Mouse (Mus musculus) embryonic facial prominence, embryonic 13.5 days (tissue): ENCODE measurements at regions not wholly inside any gene's neighbourhood (a gene's known extent, or its start where the extent isn't known, plus 50 kb on each side); places are given as distances from the start of the nearest gene placed in this dataset.

ENCODE experiments used
- ATAC-seq: fragments of 200-750 bp; cut with Nextera tagmentation; 2 replicates; pipeline ENCODE4 v1.8.0; 2017; ENCODE audit warnings: low read depth; ENCODE audit not compliant: insufficient number of reproducible peaks, insufficient read depth, low FRiP score, low TSS enrichment
- H3K27ac ChIP-seq: fragments of 300-500 bp; sonication (generic); 2 replicates; pipeline ENCODE4 v1.5.1; 2015; ENCODE audit warnings: moderate library complexity, mild to moderate bottlenecking, inconsistent platforms
- H3K27me3 ChIP-seq: fragments of 300-500 bp; sonication (generic); 2 replicates; pipeline ENCODE4 v1.6.1; 2015; ENCODE audit warnings: mild to moderate bottlenecking, inconsistent platforms
- H3K36me3 ChIP-seq: fragments of 300-500 bp; sonication (generic); 2 replicates; pipeline ENCODE4 v1.6.1; 2015; ENCODE audit warnings: mild to moderate bottlenecking, inconsistent platforms
- H3K4me1 ChIP-seq: fragments of 300-500 bp; sonication (generic); 2 replicates; pipeline ENCODE4 v1.6.1; 2015; ENCODE audit warnings: inconsistent platforms
- H3K4me2 ChIP-seq: fragments of 300-500 bp; sonication (generic); 2 replicates; pipeline ENCODE4 v1.6.1; 2015; ENCODE audit warnings: moderate library complexity, mild to moderate bottlenecking, inconsistent platforms
- H3K4me3 ChIP-seq: fragments of 300-500 bp; sonication (generic); 2 replicates; pipeline ENCODE4 v1.5.1; 2015; ENCODE audit warnings: mild to moderate bottlenecking, inconsistent platforms
- H3K9ac ChIP-seq: fragments of 300-500 bp; sonication (generic); 2 replicates; pipeline ENCODE4 v1.6.1; 2015; ENCODE audit warnings: mild to moderate bottlenecking, inconsistent platforms
- H3K9me3 ChIP-seq: fragments of 300-500 bp; sonication (generic); 2 replicates; pipeline ENCODE4 v1.6.1; 2016; ENCODE audit warnings: inconsistent platforms
- WGBS: fragments of 180-500 bp; shearing (Covaris S2); methylation state at CpG from one replicate; pipeline ENCODE4 v1.1.7; 2015; ENCODE audit warnings: mixed read lengths; 5-methylcytosine and 5-hydroxymethylcytosine counted together

DNA sequence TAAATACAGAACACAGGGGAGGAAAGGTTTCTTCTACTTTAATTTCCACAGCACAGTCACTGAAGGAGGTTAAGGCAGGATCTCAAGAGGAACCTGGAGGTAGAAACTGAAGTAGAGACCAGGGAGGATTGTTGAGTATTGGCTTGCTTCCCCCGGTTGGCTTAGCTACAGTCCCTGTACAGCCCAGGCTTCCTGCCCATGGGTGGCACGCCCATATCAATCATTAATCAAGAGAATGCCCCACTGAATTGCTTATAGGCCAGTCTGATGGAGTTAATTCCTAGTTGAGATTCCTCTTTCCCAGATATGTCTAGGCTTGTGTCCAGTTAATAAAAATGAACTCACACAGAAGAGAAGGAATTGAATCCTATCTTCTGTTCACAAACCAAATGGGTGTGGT lies 107.3 kb upstream of the Cox10 start:
- no peaks in the 10 kb centered on the region for H3K9me3 ChIP-seq
- H3K4me1 ChIP-seq, result no peaks in the 10 kb centered on the region
- H3K4me3 ChIP-seq, result no peak overlapping the region
- no peak overlapping the region for H3K4me2 ChIP-seq
- H3K27ac ChIP-seq, result no peak overlapping the region
- H3K27me3 ChIP-seq, result no peaks in the 10 kb centered on the region
- 70% methylated on average over 2 of the region's 2 CpGs for WGBS
- ATAC-seq, result no peak
- H3K9ac ChIP-seq, result no peak overlapping the region
- H3K36me3 ChIP-seq, result no peaks in the 10 kb centered on the region

DNA sequence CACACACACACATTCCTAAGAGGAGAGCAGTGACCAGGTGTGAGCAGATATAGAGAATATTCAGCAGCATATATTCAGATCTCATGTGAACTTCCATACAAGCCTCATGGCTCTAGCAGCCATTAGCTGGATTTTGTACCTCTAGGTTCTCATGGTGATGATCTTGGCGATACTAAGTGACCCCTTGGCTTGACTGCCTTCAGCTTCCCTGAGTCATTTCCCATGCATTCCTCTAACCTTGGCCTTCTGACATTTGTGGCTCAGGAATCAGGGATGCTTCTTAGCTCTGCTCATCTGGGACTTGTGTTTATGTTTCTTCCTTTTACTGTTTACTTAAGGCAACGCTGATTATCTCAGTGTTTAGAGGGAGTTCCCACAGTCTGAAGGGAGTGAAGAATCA lies 100.8 kb upstream of the Cox10 start:
- Histone ChIP-seq H3K27ac (no peak overlapping the region), H3K27me3 (no peaks in the 10 kb centered on the region), H3K4me2 (no peak overlapping the region), H3K9me3 (no peaks in the 10 kb centered on the region), H3K4me1 (no peaks in the 10 kb centered on the region), H3K36me3 (no peaks in the 10 kb centered on the region), H3K4me3 (no peak overlapping the region), H3K9ac (no peak overlapping the region)
- no peak for ATAC-seq
- 41% methylated on average over 2 of the region's 2 CpGs for WGBS

DNA sequence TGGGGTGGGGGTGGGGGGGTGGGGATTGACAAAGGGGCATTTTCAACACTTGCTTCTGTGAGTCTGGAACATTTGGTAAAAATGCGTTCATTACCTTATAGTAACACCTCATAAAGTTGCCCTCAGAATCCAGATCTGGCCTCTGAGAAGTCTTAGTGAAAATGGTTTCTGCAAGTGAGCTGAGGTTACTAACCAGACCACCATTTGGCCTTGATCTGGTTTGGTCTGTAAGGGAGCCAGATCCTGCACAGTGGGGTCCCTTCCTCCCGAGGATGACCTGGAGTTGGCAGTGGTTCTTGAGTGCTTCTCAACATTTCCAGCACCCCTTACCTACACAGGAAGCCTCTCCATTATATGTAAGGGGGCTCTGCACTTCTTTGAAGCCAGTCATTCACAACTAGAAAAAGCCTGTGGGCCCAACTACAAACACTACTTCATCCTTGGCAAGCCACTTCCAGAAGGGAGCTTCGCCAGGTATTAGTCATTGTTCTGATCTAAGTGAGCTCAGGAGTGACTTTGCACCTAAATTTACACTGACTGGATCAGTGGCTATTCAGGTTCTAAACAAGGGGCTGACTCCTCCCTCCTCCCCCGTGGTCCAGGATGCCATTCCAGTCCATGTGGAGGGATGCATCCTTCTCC lies 94.3 kb upstream of the Cox10 start:
- H3K27me3 ChIP-seq, result no peaks in the 10 kb centered on the region
- no peaks in the 10 kb centered on the region for H3K36me3 ChIP-seq
- H3K4me3 ChIP-seq, result no peak overlapping the region
- peaks cover 5% of the 10 kb centered on the region for H3K4me1 ChIP-seq
- no peak overlapping the region for H3K4me2 ChIP-seq
- no peak for ATAC-seq
- WGBS, result 75% methylated on average over 4 of the region's 4 CpGs
- H3K9ac ChIP-seq, result no peak overlapping the region
- no peak overlapping the region for H3K27ac ChIP-seq
- H3K9me3 ChIP-seq, result no peaks in the 10 kb centered on the region

DNA sequence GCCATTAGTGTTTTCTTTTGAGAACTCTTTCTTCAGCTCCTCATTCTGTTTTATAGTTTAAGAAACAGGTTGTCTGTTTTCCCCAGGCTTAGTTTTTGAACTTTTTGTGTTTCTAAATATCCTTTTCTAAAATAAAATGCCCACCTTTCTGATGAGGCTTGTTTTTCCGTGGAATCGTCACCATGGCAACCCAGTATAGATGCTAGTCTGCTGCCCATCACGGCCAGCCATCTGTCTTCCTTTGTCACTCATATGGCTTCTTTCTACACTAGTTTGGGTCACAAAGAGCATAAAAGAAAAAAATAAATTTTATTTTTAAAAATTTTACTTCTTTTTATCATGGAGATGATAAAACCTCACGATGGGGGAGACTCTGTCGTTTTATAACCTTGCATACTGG lies 93.7 kb upstream of the Cox10 start:
- Histone ChIP-seq H3K4me1 (peaks cover 6% of the 10 kb centered on the region), H3K27ac (no peak overlapping the region), H3K27me3 (no peaks in the 10 kb centered on the region), H3K36me3 (no peaks in the 10 kb centered on the region), H3K9me3 (no peaks in the 10 kb centered on the region), H3K9ac (no peak overlapping the region), H3K4me2 (no peak overlapping the region), H3K4me3 (no peak overlapping the region)
- WGBS, result 84% methylated on average over 5 of the region's 5 CpGs
- ATAC-seq, result no peak

DNA sequence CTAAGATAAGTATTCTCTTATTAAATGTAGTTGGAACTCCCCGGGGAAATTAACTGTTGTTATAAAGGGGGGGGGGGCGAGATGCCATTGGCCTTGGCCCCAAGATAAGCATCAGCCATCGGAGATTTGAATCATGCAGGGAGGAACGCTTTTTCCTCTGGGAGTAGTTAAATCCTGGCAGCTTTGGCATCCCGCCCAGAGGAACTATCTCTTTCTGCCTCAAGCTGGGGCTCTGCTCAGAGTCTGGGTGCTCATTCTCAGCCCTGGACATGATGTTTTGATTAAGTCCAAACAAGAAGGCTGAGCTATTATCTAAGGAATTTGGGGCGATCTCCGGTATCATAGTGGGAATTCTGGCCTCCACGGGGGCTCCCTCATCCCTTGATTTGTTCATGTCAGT lies 89.4 kb upstream of the Cox10 start:
- H3K4me1 ChIP-seq, result peaks cover 14% of the 10 kb centered on the region
- no peak overlapping the region for H3K4me3 ChIP-seq
- H3K27ac ChIP-seq, result no peak overlapping the region
- 27% methylated on average over 8 of the region's 8 CpGs for WGBS
- no peak overlapping the region for H3K9ac ChIP-seq
- no peaks in the 10 kb centered on the region for H3K9me3 ChIP-seq
- H3K36me3 ChIP-seq, result no peaks in the 10 kb centered on the region
- no peak overlapping the region for H3K4me2 ChIP-seq
- H3K27me3 ChIP-seq, result no peaks in the 10 kb centered on the region
- ATAC-seq, result no peak

DNA sequence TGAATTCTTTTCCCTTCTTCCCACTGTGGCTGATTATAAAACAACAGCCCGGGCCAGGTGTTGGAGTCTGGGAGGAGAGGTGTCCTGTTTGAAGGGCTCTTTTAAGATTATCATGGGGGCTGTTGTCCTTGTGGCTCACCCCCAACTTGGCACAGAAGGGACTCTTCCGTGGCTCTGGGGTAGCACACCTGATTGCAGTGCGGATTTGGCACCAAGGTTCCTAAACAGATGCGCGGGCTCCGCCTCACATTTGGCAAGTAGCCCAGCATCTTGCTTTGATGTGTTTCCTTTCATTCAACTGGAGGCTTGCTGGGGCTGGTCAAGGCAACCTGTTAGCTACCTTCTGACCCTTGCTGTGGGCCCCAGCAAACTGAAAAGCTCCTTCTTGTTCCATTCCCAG lies 85.5 kb upstream of the Cox10 start:
- Histone ChIP-seq H3K36me3 (no peaks in the 10 kb centered on the region), H3K4me1 (peaks cover 14% of the 10 kb centered on the region), H3K4me2 (no peak overlapping the region), H3K27me3 (no peaks in the 10 kb centered on the region), H3K9ac (no peak overlapping the region), H3K27ac (no peak overlapping the region), H3K4me3 (no peak overlapping the region), H3K9me3 (no peaks in the 10 kb centered on the region)
- 0 out of 2 replicates have a peak, but pooled peaks have one; percentile 37 for ATAC-seq
- 54% methylated on average over 6 of the region's 6 CpGs for WGBS

DNA sequence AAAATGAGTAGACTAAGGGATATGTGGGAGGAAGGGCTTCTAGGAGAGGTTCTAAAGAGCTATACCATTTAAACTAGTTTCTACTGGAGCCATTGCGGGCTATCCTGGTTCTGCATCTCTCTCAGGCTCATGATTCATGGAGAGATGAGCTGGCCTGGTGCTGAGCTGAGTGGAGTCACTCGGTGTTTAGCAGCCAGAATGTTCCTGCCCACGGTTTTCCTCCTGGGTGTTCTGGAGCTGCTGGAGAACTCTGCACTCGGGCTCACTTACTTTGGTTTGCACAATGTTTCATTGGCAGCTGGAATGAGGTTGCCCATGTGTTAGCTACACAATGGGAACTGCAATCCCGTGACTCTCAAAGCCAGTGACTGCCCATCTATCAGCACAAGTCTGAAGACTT lies 79.0 kb upstream of the Cox10 start:
- no peak overlapping the region for H3K4me3 ChIP-seq
- H3K27me3 ChIP-seq, result no peaks in the 10 kb centered on the region
- 90% methylated on average over 5 of the region's 5 CpGs for WGBS
- no peaks in the 10 kb centered on the region for H3K9me3 ChIP-seq
- no peak overlapping the region for H3K9ac ChIP-seq
- H3K4me1 ChIP-seq, result peaks cover 3% of the 10 kb centered on the region; the same call in 1 of the 2 replicates
- H3K27ac ChIP-seq, result no peak overlapping the region
- no peak for ATAC-seq
- H3K4me2 ChIP-seq, result no peak overlapping the region
- H3K36me3 ChIP-seq, result no peaks in the 10 kb centered on the region

DNA sequence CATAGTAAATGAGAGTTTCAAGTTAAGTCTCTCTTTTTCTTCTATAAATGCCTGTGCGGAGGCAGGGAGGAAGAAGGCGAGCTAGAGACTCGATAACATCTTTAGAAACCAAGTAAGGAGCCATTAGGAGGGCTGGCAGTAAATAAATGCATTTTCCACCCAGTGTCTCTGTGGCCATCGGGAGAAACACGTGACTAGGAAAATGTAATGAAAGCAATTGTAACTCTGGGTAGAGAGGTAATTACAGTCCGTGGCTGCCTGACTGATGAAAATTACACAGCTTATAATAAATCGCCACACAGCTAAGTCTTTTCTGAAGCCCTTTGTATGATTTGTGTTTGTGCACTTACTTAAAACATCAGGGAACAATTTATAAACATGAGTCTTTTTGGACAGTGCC lies 77.4 kb upstream of the Cox10 start:
- no peak for ATAC-seq
- Histone ChIP-seq H3K27me3 (no peaks in the 10 kb centered on the region), H3K9ac (no peak overlapping the region), H3K36me3 (no peaks in the 10 kb centered on the region), H3K9me3 (no peaks in the 10 kb centered on the region), H3K27ac (no peak overlapping the region; the same call in 1 of the 2 replicates), H3K4me3 (no peak overlapping the region), H3K4me1 (peaks cover 3% of the 10 kb centered on the region; the same call in 1 of the 2 replicates), H3K4me2 (no peak overlapping the region)
- 51% methylated on average over 7 of the region's 7 CpGs for WGBS

DNA sequence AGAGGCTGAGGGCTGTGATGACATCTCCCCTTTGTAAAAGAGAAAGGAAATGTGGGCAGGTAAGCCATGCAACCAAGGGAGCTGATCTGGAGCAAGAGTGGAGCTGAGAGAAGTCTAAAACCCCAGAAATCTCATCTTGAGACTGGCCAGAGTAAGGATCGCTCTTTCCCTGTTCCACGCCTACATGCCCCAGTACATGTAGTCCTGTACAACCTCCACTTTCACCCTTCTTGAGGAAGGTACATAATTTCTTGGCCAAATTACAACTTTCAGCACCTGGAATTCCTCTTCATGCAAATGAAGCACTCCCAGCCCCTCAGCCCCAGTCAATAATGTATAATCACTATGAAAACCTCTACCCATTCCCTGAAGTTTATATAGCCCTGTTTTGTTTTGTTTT lies 60.2 kb upstream of the Cox10 start:
- 98% methylated on average over 2 of the region's 2 CpGs for WGBS
- no peak overlapping the region for H3K27ac ChIP-seq
- no peak overlapping the region for H3K4me2 ChIP-seq
- peaks cover 11% of the 10 kb centered on the region for H3K4me1 ChIP-seq
- no peak overlapping the region for H3K4me3 ChIP-seq
- no peak for ATAC-seq
- no peaks in the 10 kb centered on the region for H3K27me3 ChIP-seq
- H3K9me3 ChIP-seq, result no peaks in the 10 kb centered on the region
- no peaks in the 10 kb centered on the region for H3K36me3 ChIP-seq
- no peak overlapping the region for H3K9ac ChIP-seq

DNA sequence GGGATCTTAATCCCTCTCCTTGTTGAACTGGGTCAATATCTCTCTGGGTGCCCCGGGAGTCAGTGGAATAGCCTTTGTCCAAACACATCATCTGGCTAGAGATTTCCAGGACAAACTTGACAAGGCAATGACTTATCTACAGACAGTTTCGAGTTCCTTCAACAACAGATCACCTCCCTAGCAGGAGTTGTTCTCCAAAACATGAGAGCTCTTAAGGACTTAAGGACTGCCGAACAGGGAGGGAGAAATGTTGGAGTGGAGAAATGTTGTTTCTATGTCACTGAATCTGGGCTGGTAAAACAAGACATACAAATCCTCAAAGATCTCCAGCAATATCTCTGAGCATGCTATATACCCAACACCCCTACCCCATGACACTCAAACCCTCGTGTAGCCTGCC lies 59.7 kb upstream of the Cox10 start:
- H3K27ac ChIP-seq, result no peak overlapping the region
- no peaks in the 10 kb centered on the region for H3K9me3 ChIP-seq
- H3K4me2 ChIP-seq, result no peak overlapping the region
- no peak overlapping the region for H3K9ac ChIP-seq
- ATAC-seq, result no peak
- WGBS, result 72% methylated on average over 4 of the region's 4 CpGs
- no peak overlapping the region for H3K4me3 ChIP-seq
- H3K36me3 ChIP-seq, result no peaks in the 10 kb centered on the region
- H3K4me1 ChIP-seq, result peaks cover 11% of the 10 kb centered on the region
- no peaks in the 10 kb centered on the region for H3K27me3 ChIP-seq

DNA sequence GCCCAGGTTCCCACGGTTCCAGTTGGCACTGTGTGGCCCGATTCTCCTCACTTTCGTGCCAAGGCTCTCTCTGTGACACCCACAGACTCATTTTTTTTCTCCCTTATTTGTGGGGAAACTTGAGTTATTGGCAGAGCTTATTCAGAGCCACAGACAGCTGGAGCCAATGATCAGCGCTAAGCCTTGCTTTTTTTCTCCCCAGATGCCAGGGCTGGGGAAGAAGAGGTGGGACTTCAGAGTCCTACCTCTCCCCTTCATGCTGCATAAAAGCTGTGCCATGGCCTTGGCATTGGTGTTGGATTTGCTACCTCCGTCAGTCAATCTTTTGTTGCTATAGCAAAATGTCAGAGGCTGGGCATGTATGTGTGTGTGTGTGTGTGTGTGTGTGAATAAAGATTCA lies 56.5 kb upstream of the Cox10 start:
- ATAC-seq, result no peak
- no peak overlapping the region for H3K27ac ChIP-seq
- no peaks in the 10 kb centered on the region for H3K9me3 ChIP-seq
- H3K4me3 ChIP-seq, result no peak overlapping the region
- H3K4me1 ChIP-seq, result peaks cover 15% of the 10 kb centered on the region
- H3K36me3 ChIP-seq, result no peaks in the 10 kb centered on the region
- H3K9ac ChIP-seq, result no peak overlapping the region
- H3K27me3 ChIP-seq, result no peaks in the 10 kb centered on the region
- 68% methylated on average over 5 of the region's 5 CpGs for whole genome bisulfite sequencing
- H3K4me2 ChIP-seq, result no peak overlapping the region

DNA sequence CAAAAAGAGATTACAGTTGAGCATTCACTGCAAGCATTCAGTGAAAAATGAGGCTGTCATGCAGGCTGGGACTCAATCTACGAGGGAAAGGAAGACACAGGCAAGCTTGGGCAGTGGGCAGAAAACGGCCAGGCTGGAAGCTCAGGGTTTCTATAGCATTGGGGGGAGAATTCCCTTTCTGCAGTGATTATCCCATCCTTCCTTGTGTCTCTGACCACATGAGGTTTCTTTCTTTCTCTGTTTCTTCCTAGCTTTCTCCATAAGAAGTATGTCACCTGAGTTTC lies 56.0 kb upstream of the Cox10 start:
- H3K27ac ChIP-seq, result no peak overlapping the region
- ATAC-seq, result no peak

More for the DNA sequence above, 56.0 kb upstream of the Cox10 start:
- Histone ChIP-seq H3K9ac (no peak overlapping the region), H3K4me3 (no peak overlapping the region), H3K4me1 (peaks cover 15% of the 10 kb centered on the region), H3K36me3 (no peaks in the 10 kb centered on the region), H3K9me3 (no peaks in the 10 kb centered on the region), H3K27me3 (no peaks in the 10 kb centered on the region), H3K4me2 (no peak overlapping the region)
- 67% methylated on average over 2 of the region's 2 CpGs for WGBS
